Mouse (Mus musculus): ENCODE results near the gene H2-DMb2.

DNA sequence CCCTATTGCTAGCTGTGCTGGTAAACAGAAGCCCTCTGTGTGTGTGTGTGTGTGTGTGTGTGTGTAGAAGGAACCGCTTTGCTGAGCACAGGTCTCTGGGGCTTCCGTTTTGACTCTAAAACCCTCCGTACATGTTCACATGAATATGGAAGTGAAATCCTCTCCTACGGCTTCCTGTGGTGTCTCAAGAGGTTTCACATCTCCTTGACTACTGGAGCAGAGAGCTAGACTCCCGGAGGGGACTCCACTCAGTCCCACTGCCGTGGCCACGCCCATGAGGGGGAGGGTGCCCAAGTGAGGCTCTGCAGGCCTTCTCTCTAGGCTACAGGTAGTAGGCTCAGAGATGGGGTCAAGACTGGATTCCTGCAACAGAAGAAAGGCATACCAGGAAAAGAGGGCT, at the start of gene H2-DMb2:
- no peak for TF ChIP-seq POLR2A (IDR thresholded peaks at IDR 0.05; ENCODE audit: control insufficient read depth, extremely low read depth, insufficient read depth, low read length, poor library complexity)
- no peak for TF ChIP-seq CTCF (IDR thresholded peaks at IDR 0.05; ENCODE audit: borderline replicate concordance, control insufficient read depth, extremely low read depth, insufficient read depth, low read length, poor library complexity)

Data from thymus, adult 2 months (tissue).